Mouse (Mus musculus) midbrain, embryonic 10.5 days (tissue): ENCODE results near the gene Cep350. TPM values are rescaled to one million over a fixed set of nuclear protein-coding genes. Genes with fewer than 3 reads are reported as not detected.
A peak's percentile ranks its signal among the peaks of the same experiment; 100 is the strongest.

Experiments used
- DNase-seq: peaks from one replicate; pipeline ENCODE4 v3.0.0-alpha.2; 2017; ENCODE audit warnings: low spot score
- H3K27ac ChIP-seq: fragments of 300-500 bp; sonication (generic); replicated peaks from 2 replicates; pipeline ENCODE4 v1.5.1; 2016; ENCODE audit warnings: mild to moderate bottlenecking
- H3K27me3 ChIP-seq: fragments of 300-500 bp; sonication (generic); 2 replicates; pipeline ENCODE4 v1.6.1; 2016; ENCODE audit warnings: low read depth, mild to moderate bottlenecking; ENCODE audit not compliant: poor library complexity, severe bottlenecking
- H3K36me3 ChIP-seq: fragments of 300-500 bp; sonication (generic); 2 replicates; pipeline ENCODE4 v1.6.1; 2016; ENCODE audit warnings: mild to moderate bottlenecking, moderate library complexity
- H3K4me1 ChIP-seq: fragments of 300-500 bp; sonication (generic); 2 replicates; pipeline ENCODE4 v1.6.1; 2016
- H3K4me3 ChIP-seq: fragments of 300-500 bp; sonication (generic); 2 replicates; pipeline ENCODE4 v1.5.1; 2016; ENCODE audit warnings: mild to moderate bottlenecking, moderate library complexity
- H3K9me3 ChIP-seq: fragments of 300-500 bp; sonication (generic); replicated peaks from 2 replicates; pipeline ENCODE4 v1.6.1; 2016; ENCODE audit warnings: mild to moderate bottlenecking
- WGBS: fragments of 180-500 bp; shearing (Covaris S2); methylation state at CpG from one replicate; pipeline ENCODE4 v1.1.7; 2016; 5-methylcytosine and 5-hydroxymethylcytosine counted together
- polyA plus RNA-seq: library from polyadenylated mRNA; unstranded; fragments of >200 nt; fragmentation: Nextera tagmentation; extraction: Ambion mirVana; gene quantifications from 2 replicates; pipeline ENCODE4 v1.2.1, GENCODE M21; 2016

Cep350 gene
- polyA plus RNA-seq, 1 experiment from 2014 or later: 6.3 TPM

GRCm38 (mm10) chr1:155812581-155813499 is 160.2 kb downstream of the Cep350 start, which contains the start of gene Qsox1:
TSS of gene Qsox1 (minus strand) at chr1:155812889.
- peaks cover 35% of the 10 kb centered on the region for H3K27me3 ChIP-seq
- peak; percentile 91 for DNase-seq
- H3K36me3 ChIP-seq: no peaks in the 10 kb centered on the region
- H3K27ac ChIP-seq: peak within 1 kb of the TSS; percentile 86
- no peaks in the 10 kb centered on the region for H3K9me3 ChIP-seq
- peak within 1 kb of the TSS; percentile 82 for H3K4me3 ChIP-seq
- WGBS: 1% methylated on average over 67 of the region's 67 CpGs
- H3K4me1 ChIP-seq: peaks cover 35% of the 10 kb centered on the region

- peak overlapping the region; percentile 86 for H3K27ac ChIP-seq
Observed at GRCm38 (mm10) chr1:155811995-155812580, 161.0 kb downstream of the Cep350 start.

GRCm38 (mm10) chr1:155810616-155811015 is 162.4 kb downstream of the Cep350 start:
- Histone ChIP-seq H3K4me3 (peak overlapping the region; percentile 82; the same call in 1 of the 2 replicates), H3K27me3 (peaks cover 35% of the 10 kb centered on the region), H3K36me3 (no peaks in the 10 kb centered on the region), H3K4me1 (peaks cover 35% of the 10 kb centered on the region), H3K27ac (0 out of 2 replicates have a peak overlapping the region, but pooled peaks have one; percentile 38), H3K9me3 (no peaks in the 10 kb centered on the region)
- no peak for DNase-seq
- 63% methylated on average over 7 of the region's 7 CpGs for WGBS

More at GRCm38 (mm10) chr1:155811995-155812580, 161.0 kb downstream of the Cep350 start:
- H3K9me3 ChIP-seq: no peaks in the 10 kb centered on the region
- peak; percentile 26 for DNase-seq
- H3K27me3 ChIP-seq: peaks cover 35% of the 10 kb centered on the region
- no peaks in the 10 kb centered on the region for H3K36me3 ChIP-seq
- H3K4me1 ChIP-seq: peaks cover 35% of the 10 kb centered on the region
- WGBS: 5% methylated on average over 22 of the region's 22 CpGs
- peak overlapping the region; percentile 82 for H3K4me3 ChIP-seq

GRCm38 (mm10) chr1:155809706-155810442 is 163.2 kb downstream of the Cep350 start:
- Histone ChIP-seq H3K4me1 (peaks cover 35% of the 10 kb centered on the region), H3K36me3 (no peaks in the 10 kb centered on the region), H3K27me3 (peaks cover 32% of the 10 kb centered on the region), H3K27ac (0 out of 2 replicates have a peak overlapping the region, but pooled peaks have one; percentile 38), H3K4me3 (0 out of 2 replicates have a peak overlapping the region, but pooled peaks have one; percentile 2), H3K9me3 (no peaks in the 10 kb centered on the region)
- WGBS: 70% methylated on average over 10 of the region's 10 CpGs
- DNase-seq: no peak

GRCm38 (mm10) chr1:155808261-155808660 is 164.8 kb downstream of the Cep350 start:
- peaks cover 33% of the 10 kb centered on the region for H3K4me1 ChIP-seq
- WGBS: 94% methylated on average over 4 of the region's 4 CpGs
- no peak for DNase-seq
- no peak overlapping the region for H3K27ac ChIP-seq
- no peaks in the 10 kb centered on the region for H3K9me3 ChIP-seq
- no peak overlapping the region for H3K4me3 ChIP-seq
- peaks cover 18% of the 10 kb centered on the region for H3K27me3 ChIP-seq
- peaks cover 2% of the 10 kb centered on the region for H3K36me3 ChIP-seq

GRCm38 (mm10) chr1:155805607-155806006 is 167.4 kb downstream of the Cep350 start:
- Histone ChIP-seq H3K9me3 (no peaks in the 10 kb centered on the region), H3K27me3 (peaks cover under 1% of the 10 kb centered on the region; the same call in 1 of the 2 replicates), H3K4me3 (no peak overlapping the region), H3K27ac (no peak overlapping the region), H3K4me1 (peaks cover 12% of the 10 kb centered on the region), H3K36me3 (peaks cover 16% of the 10 kb centered on the region)
- no peak for DNase-seq
- WGBS: 94% methylated on average over 9 of the region's 9 CpGs

- Histone ChIP-seq H3K27me3 (no peaks in the 10 kb centered on the region), H3K36me3 (peaks cover 25% of the 10 kb centered on the region), H3K4me3 (no peak overlapping the region), H3K27ac (no peak overlapping the region), H3K4me1 (0 out of 2 replicates have a peak, but pooled peaks cover 3% of the 10 kb centered on the region), H3K9me3 (no peaks in the 10 kb centered on the region)
- DNase-seq: no peak
- 90% methylated on average over 11 of the region's 11 CpGs for WGBS
Observed at GRCm38 (mm10) chr1:155801014-155801991, 171.8 kb downstream of the Cep350 start.

- no peak overlapping the region for H3K27ac ChIP-seq
- H3K27me3 ChIP-seq: no peaks in the 10 kb centered on the region
- H3K9me3 ChIP-seq: no peaks in the 10 kb centered on the region
- peaks cover 43% of the 10 kb centered on the region for H3K36me3 ChIP-seq
- WGBS: 93% methylated on average over 4 of the region's 4 CpGs
- 0 out of 2 replicates have a peak, but pooled peaks cover 3% of the 10 kb centered on the region for H3K4me1 ChIP-seq
- DNase-seq: no peak
- H3K4me3 ChIP-seq: no peak overlapping the region
Observed at GRCm38 (mm10) chr1:155798000-155798399, 175.1 kb downstream of the Cep350 start.

GRCm38 (mm10) chr1:155797425-155797824 is 175.6 kb downstream of the Cep350 start:
- H3K9me3 ChIP-seq: no peaks in the 10 kb centered on the region
- 90% methylated on average over 4 of the region's 4 CpGs for WGBS
- no peak for DNase-seq
- H3K27me3 ChIP-seq: no peaks in the 10 kb centered on the region
- H3K4me1 ChIP-seq: 0 out of 2 replicates have a peak, but pooled peaks cover 3% of the 10 kb centered on the region
- peaks cover 42% of the 10 kb centered on the region for H3K36me3 ChIP-seq
- no peak overlapping the region for H3K4me3 ChIP-seq
- H3K27ac ChIP-seq: no peak overlapping the region

GRCm38 (mm10) chr1:155796757-155797405 is 176.2 kb downstream of the Cep350 start:
- H3K9me3 ChIP-seq: no peaks in the 10 kb centered on the region
- peaks cover 44% of the 10 kb centered on the region for H3K36me3 ChIP-seq
- no peak overlapping the region for H3K27ac ChIP-seq
- no peaks in the 10 kb centered on the region for H3K27me3 ChIP-seq
- no peak for DNase-seq
- WGBS: 86% methylated on average over 11 of the region's 11 CpGs
- no peak overlapping the region for H3K4me3 ChIP-seq
- H3K4me1 ChIP-seq: 0 out of 2 replicates have a peak, but pooled peaks cover 3% of the 10 kb centered on the region

GRCm38 (mm10) chr1:155795791-155796233 is 177.2 kb downstream of the Cep350 start:
- Histone ChIP-seq H3K27ac (no peak overlapping the region), H3K27me3 (no peaks in the 10 kb centered on the region), H3K4me1 (peaks cover 4% of the 10 kb centered on the region; the same call in 1 of the 2 replicates), H3K9me3 (no peaks in the 10 kb centered on the region), H3K36me3 (peaks cover 41% of the 10 kb centered on the region), H3K4me3 (no peak overlapping the region)
- 94% methylated on average over 5 of the region's 5 CpGs for WGBS
- DNase-seq: no peak
